Mouse (Mus musculus): ENCODE results near the gene Gli2.

GRCm38 (mm10) chr1:118864031-118864430 lies 189.4 kb downstream of the Gli2 start:
- TF ChIP-seq POLR2A (IDR thresholded peaks at IDR 0.05; ENCODE audit: low read depth, low read length) (no peak), CTCF (IDR thresholded peaks at IDR 0.05; ENCODE audit: borderline replicate concordance, insufficient read depth, low read length) (no peak)
